Mouse (Mus musculus) layer of hippocampus, postnatal 14 days (tissue): ENCODE results near the gene Aoah. TPM values are rescaled to one million over a fixed set of nuclear protein-coding genes. Genes with fewer than 3 reads are reported as not detected.

ENCODE experiments used
- DNase-seq, 2 experiments: peaks; one replicate each; pipeline ENCODE4 v3.0.0; 2021 to 2022; ENCODE audit warnings: low spot score in 2 of 2, mixed read lengths in 1 of 2
- total RNA-seq, 2 experiments: library from RNA; stranded (reverse); gene quantifications; 2 replicates each; pipeline ENCODE4 v1.2.3; 2021

Gene Aoah
- total RNA-seq, 2 experiments from 2014 or later: 0.21 to 0.37 TPM

DNA sequence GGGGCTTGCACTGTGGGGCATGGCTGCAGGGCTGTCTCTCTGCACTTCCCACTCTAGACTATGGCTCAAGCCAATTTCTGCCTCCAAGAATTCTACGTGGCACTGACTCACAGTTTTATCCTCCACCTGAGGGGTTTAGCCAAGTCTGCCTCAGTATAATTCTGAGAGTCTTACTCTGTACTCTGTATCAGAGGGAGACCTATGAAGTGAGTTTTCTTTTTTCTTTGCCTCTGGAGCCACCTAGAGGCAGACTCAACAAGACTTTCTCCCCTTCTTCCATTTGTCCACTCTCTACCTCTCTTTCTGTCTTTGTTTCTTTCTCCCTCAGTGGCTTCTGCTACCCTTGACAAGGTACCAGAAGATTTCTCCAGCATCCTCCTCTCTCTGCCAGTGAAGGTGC lies 256.2 kb downstream of the Aoah start:
- no peak for DNase-seq

DNA sequence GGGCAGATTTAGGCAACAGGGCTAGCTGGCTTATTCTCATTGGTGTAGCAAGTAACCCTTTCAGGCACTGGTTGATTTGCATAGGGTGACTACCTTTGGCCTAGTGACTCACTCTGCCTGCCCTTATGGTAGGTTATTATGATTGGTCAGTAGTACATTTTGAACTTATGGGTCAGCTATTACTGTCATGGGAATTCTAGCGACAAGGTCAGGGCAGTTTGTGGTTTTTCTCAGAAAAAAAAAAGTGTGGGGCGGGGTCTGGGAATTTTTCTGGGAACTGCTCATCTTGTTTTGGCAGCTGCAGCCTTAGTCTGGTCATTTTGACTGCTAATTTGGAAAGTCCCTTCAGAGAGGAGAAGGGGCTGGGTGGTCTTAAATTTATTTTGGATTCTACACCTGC lies 272.1 kb downstream of the Aoah start:
- DNase-seq: no peak

DNA sequence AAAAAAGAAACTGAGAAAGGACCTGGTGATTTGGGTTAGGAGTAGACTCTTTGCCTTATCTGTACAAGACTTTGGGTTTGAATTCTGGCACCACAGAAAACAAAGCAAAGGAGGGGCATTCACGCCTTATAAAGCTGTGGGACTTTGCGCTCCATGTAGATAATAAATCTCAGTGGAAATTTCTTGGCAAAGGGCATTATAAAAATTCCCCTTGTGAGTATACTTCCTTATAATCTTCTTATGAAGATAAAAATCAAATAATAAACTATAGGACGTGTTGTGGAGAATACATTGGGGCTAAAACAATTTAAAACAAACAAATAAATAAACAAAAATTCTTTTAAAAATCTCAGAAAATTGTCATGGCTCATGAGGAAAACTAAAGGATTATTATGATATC lies 280.9 kb downstream of the Aoah start, which contains the start of gene Olfr1370:
Gene Olfr1370, minus strand, starts transcription at position 101 of the 400 bp plus-strand sequence.
- no peak for DNase-seq

DNA sequence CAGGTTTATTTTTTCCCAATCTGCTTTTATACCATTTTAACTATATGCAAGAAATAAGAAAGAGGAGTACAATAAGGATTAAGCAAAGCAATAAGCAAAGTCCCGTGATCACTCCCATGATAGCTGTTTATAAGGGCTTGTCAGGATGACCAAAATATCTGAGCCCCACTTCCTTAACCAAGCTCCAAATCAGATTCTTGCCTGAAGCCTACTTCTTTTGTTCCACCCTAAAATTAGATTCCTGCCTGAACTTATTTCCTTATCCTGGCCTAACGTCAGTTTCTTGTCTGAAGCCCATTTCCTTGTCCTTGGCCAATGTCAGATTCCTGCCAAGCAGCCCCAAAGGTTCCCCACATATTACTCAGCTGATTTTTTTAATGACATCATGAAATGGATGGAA lies 288.8 kb downstream of the Aoah start:
- DNase-seq: no peak
